8 mouse cellular contexts compared by ENCODE assay signal in the genomic region with DNA sequence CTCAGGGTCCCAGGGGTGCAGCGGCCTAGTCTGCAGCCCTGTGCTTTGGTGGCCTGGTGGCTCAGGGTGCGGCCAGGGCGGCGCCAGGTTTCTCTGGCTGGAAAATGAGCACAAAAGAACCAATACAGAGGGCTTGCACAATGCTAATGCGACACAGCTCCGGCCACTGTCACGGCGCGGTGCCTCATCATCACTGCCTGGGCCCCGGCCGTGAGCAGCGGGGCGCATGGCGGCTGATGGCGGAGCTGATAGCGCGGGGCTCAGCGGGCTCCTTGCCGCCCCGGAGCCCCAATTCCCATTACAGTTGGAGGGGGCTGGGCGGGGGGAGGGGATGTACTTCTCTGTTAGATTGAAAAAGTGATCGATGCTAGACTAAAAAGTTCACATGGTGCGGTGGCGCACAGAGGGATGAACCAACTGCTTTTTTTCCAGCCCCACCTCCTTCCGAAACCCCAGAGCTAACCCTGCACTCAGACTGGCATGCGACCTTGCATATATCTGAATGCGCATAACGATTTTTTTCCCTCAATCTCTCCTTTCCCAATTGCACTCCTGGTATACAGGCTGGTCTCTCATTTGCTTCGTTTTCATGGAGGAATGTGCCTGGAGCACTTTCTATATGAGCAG. TPM values are rescaled to one million over a fixed set of nuclear protein-coding genes. Genes with fewer than 3 reads are reported as not detected.
DNase-seq lines count a peak whose midpoint lies in the region; ATAC-seq lines count a peak whose summit lies in the region.

No protein-coding gene starts in this region.

- H3K27ac ChIP-seq in kidney, embryonic 16.5 days (ENCODE audit: low read length), result no peak overlapping the region
- no peak overlapping the region for H3K27ac ChIP-seq in forebrain, embryonic 13.5 days
- H3K27ac ChIP-seq in limb, embryonic 15.5 days, result no peak overlapping the region

- no peak overlapping the region for H3K9ac ChIP-seq in kidney, embryonic 16.5 days (replicated peaks; ENCODE audit: low read length)
- H3K9ac ChIP-seq in forebrain, embryonic 13.5 days, result peak overlapping the region; percentile 40; the same call in 1 of the 2 replicates
- H3K9ac ChIP-seq in limb, embryonic 15.5 days, result peak overlapping the region; percentile 18; the same call in 1 of the 2 replicates

- H3K36me3 ChIP-seq in kidney, embryonic 16.5 days (ENCODE audit: insufficient read depth, low read length), result no peaks in the 10 kb centered on the region
- H3K36me3 ChIP-seq in forebrain, embryonic 13.5 days (ENCODE audit: poor library complexity, severe bottlenecking), result no peaks in the 10 kb centered on the region
- no peaks in the 10 kb centered on the region for H3K36me3 ChIP-seq in limb, embryonic 15.5 days

- DNase-seq in kidney, adult 9 months, result no peak
- peak; percentile 47 for DNase-seq in retina, embryonic 14.5 days (ENCODE audit: low spot score)
- DNase-seq in kidney, adult 11 months, result no peak
- DNase-seq in spleen, adult 18-20 months, result no peak

- H3K4me2 ChIP-seq in kidney, embryonic 16.5 days (replicated peaks; ENCODE audit: low read depth, low read length), result peak overlapping the region; percentile 52
- H3K4me2 ChIP-seq in forebrain, embryonic 13.5 days, result peak overlapping the region; percentile 63
- H3K4me2 ChIP-seq in limb, embryonic 15.5 days, result peak overlapping the region; percentile 56

- H3K4me3 ChIP-seq in kidney, embryonic 16.5 days (ENCODE audit: low read length), result peak overlapping the region; percentile 31
- H3K4me3 ChIP-seq in forebrain, embryonic 13.5 days, result peak overlapping the region; percentile 30
- peak overlapping the region; percentile 29 for H3K4me3 ChIP-seq in limb, embryonic 15.5 days

- ATAC-seq in kidney, embryonic 16.5 days (ENCODE audit: low FRiP score, low TSS enrichment), result no peak
- 0 out of 2 replicates have a peak, but pooled peaks have one; percentile 50 for ATAC-seq in forebrain, embryonic 13.5 days
- no peak for ATAC-seq in limb, embryonic 15.5 days (ENCODE audit: insufficient number of reproducible peaks, low FRiP score, low TSS enrichment, low read depth)
- no peak for ATAC-seq in inflammation-experienced regulatory T-cells, adult 6 months

- no peaks in the 10 kb centered on the region for H3K4me1 ChIP-seq in kidney, embryonic 16.5 days (ENCODE audit: insufficient read depth, low read length)
- peaks cover 12% of the 10 kb centered on the region for H3K4me1 ChIP-seq in forebrain, embryonic 13.5 days
- peaks cover 5% of the 10 kb centered on the region for H3K4me1 ChIP-seq in limb, embryonic 15.5 days

- WGBS in kidney, embryonic 16.5 days, result 12% methylated on average over 29 of the region's 29 CpGs
- WGBS in forebrain, embryonic 13.5 days, result 6% methylated on average over 29 of the region's 29 CpGs
- WGBS in limb, embryonic 15.5 days, result 11% methylated on average over 29 of the region's 29 CpGs

- H3K27me3 ChIP-seq in kidney, embryonic 16.5 days (ENCODE audit: insufficient read depth, low read length), result peaks cover 16% of the 10 kb centered on the region
- H3K27me3 ChIP-seq in forebrain, embryonic 13.5 days, result peaks cover 21% of the 10 kb centered on the region
- H3K27me3 ChIP-seq in limb, embryonic 15.5 days, result peaks cover 17% of the 10 kb centered on the region

- peaks cover 4% of the 10 kb centered on the region for H3K9me3 ChIP-seq in kidney, embryonic 16.5 days (ENCODE audit: low read length)
- no peaks in the 10 kb centered on the region for H3K9me3 ChIP-seq in forebrain, embryonic 13.5 days (replicated peaks)
- no peaks in the 10 kb centered on the region for H3K9me3 ChIP-seq in limb, embryonic 15.5 days

RNA-seq across cellular contexts. Expression of gene 4930535I16Rik, which starts 54.7 kb away (rescaled TPM):
- polyA plus RNA-seq in kidney, embryonic 16.5 days (2015; fragmentation: Nextera tagmentation; extraction: Ambion mirVana), result not detected in 2 replicates
- polyA plus RNA-seq in forebrain, embryonic 13.5 days (2015; fragmentation: Nextera tagmentation; extraction: Ambion mirVana), result not detected in 2 replicates
- not detected in 2 replicates for polyA plus RNA-seq in limb, embryonic 15.5 days (2015; fragmentation: Nextera tagmentation; extraction: Ambion mirVana)
- not detected for polyA plus RNA-seq in inflammation-experienced regulatory T-cells, adult 6 months (2017; shearing (Covaris generic))

RNA-seq across cellular contexts. Expression of gene Rragc, which starts 55.3 kb away (rescaled TPM):
- 46.2 and 47.9 TPM in 2 replicates for polyA plus RNA-seq in kidney, embryonic 16.5 days (2015; fragmentation: Nextera tagmentation; extraction: Ambion mirVana)
- 44.1 and 46.3 TPM in 2 replicates for polyA plus RNA-seq in forebrain, embryonic 13.5 days (2015; fragmentation: Nextera tagmentation; extraction: Ambion mirVana)
- 48.6 and 55.2 TPM in 2 replicates for polyA plus RNA-seq in limb, embryonic 15.5 days (2015; fragmentation: Nextera tagmentation; extraction: Ambion mirVana)
- 1 to 10 TPM; 6.8 to 9.8 (median 7.8) TPM for polyA plus RNA-seq in inflammation-experienced regulatory T-cells, adult 6 months (2017; shearing (Covaris generic))
